Mouse (Mus musculus): ENCODE data around the gene Gm17387.
"Not testable (repeated sequence)": the region's sequence is repeated elsewhere in the genome, so short reads cannot be mapped to it uniquely, and the experiment has no call there.

The Gm17387 gene

DNA sequence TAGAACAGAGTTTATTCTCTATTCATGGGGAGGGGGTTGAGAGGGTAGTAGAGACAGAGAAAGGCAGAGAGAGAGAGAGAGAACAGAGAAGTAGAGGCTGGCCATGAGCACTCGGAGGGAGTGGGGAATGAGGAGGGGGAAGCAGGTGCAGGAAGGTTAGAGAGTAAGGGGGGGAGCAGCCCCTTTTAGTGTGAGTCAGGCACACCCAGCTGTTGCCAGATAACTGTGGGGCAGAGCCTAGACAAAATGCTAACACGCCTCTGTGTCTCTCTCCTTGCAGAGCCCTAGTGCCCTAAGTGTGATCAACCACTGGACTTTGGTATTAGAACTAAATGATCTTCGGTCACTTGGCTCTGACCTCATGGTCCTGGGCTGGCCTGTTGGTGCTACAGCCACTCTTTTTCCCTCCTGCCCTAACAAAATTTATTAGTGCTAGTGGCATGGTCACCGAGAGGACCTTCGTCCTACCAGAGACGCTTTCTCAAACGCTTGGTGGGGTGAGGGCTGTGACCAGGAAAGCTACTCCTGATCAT lies 17.6 kb upstream of the Gm17387 start:
- ATAC-seq (ENCODE audit: insufficient number of reproducible peaks, low FRiP score, low TSS enrichment): no peak

DNA sequence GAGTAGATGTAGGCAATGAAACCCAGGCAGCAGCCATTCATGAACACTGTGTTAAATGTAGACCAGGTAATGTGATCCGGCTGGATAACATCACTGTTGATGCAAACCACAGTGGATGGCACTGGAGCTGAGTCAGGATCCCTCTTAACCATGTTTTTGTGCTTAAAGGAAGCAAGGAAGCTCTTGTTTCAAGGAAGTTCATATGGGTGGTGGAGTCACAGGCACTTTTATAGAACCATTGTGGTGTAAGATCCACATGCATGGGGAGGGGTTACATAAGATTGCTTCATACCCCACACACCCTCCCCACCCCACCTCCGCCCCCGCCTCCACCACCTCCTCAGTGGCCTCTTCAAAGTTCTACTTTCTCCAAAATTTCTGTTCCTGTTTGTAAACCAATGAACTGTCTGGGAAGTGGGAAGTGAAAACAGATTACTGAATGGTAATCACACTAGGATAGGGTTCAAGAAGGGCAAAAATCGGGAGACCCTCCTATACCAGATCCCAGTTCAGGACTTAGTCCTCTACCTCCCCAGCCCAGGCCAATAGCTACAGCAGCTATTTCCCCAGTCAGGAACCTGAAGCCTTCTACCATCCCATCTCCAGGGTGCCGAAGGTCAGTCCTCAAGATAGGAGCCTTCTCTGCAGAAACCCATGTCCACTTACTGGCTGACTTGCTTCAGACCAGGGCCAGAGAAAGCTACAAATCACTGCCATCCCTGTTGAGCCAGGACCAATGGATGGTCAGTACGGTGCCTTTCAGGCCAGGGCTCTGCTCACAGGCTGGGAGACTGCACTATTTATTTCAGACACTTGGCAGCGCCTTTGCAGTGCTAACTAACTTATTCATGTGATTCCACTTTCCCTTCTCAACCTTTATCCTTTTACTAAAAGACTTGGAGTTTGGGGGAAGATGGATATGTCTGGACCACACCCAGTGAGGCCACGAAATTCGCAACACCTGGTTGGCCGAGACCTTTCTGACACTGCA lies 11.9 kb upstream of the Gm17387 start:
- ATAC-seq (ENCODE audit: insufficient number of reproducible peaks, low FRiP score, low TSS enrichment): no peak

GRCm38 (mm10) chr7:141017824-141018223 lies 11.1 kb upstream of the Gm17387 start, which contains the start of gene Ifitm6:
Gene Ifitm6 (minus strand): TSS chr7:141017924.
- not testable (repeated sequence) for ATAC-seq (ENCODE audit: insufficient number of reproducible peaks, low FRiP score, low TSS enrichment)

DNA sequence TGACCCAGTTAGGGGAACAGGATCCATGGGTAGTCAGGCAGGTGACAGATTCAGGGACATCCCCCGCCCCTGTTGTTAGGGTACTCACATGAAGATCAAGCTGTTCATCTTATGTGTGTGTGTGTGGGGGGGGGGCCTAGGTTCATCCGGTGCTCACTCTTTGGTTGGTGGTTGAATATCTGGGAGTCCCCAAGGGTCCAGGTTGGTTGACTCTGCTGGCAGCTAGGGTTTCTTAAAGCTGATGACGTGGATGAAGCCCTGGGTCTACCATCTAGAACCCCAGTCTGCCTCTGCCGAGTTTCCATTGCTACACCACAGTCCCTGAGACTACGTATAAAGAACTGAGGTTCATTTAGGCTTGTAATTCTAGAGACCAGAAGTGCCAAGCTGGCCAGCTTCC lies 9.9 kb upstream of the Gm17387 start:
- ATAC-seq (ENCODE audit: insufficient number of reproducible peaks, low FRiP score, low TSS enrichment): no peak

DNA sequence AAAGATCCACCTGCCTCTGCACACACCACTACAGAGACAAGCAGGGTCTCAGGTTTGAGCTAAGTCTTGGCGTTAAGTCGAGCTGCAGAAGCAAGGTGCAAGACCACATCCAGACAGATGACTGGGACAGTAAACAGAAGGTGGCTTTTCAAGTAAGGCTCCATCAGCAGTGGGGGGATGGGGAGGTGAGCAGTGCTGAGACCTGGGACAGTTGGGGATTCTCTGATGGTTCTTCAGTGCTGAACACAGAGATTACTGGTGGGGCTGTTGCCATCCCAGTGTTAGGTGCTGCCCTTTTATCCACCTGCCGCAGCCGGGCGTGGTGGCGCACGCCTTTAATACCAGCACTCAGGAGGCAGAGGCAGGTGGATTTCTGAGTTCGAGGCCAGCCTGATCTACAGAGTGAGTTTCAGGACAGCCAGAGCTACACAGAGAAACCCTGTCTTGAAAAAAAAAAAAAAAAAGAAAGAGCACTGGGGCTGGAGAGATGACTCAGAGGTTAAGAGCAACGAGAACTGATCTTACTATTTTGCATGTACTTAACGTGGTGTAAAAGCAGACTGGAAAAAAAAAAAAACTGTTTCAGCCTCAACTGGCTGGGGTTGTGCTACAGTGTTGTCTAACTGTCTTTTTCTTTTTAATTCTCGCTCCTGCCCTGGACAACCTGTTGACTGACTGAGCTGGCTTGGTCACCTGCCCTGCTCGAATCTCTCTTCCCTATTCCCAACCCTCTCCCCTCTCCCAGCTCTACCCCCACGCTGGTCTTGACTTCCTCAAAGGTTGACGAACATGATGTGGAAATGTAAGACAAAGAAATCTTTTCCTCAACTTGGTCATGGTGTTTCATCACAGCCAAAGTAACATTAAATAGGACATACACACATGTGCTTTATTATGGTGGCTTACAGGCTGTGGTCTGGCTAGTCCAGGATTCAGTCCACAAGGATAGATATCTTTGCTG lies 7.2 kb upstream of the Gm17387 start:
- ATAC-seq (ENCODE audit: insufficient number of reproducible peaks, low FRiP score, low TSS enrichment): no peak

GRCm38 (mm10) chr7:141024865-141025838 lies 3.8 kb upstream of the Gm17387 start:
- ATAC-seq (ENCODE audit: insufficient number of reproducible peaks, low FRiP score, low TSS enrichment): no peak

DNA sequence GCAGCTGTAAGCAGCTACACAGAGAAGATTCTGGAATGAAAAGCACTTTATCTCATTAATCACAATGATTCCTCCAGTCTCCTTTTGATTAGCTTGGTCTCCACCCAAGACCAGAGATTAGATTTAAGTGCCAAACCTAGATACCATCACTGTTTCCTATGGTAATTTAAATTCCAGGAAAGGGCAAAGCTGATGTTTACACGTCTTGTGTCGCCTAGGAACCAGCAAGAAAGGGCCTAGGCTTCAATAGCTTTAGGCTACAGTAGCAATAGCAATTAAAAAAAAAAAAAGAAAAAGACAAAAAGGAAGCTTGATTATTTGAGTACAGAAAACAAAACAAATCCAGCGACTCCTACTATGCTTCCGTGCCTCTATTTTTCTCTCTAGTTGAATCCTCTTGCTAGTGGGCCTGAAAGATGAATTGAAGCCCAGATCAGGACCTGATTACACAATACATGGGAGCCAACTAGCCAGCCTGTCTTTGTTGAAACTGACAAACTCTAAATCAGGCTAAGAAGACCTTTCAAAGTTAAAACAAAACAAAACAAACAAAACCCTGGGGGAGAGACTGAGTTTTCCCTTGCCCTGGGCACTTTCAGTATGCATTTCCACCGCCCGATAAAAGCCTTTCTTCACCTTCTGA lies 2.7 kb upstream of the Gm17387 start:
- ATAC-seq (ENCODE audit: insufficient number of reproducible peaks, low FRiP score, low TSS enrichment): no peak

DNA sequence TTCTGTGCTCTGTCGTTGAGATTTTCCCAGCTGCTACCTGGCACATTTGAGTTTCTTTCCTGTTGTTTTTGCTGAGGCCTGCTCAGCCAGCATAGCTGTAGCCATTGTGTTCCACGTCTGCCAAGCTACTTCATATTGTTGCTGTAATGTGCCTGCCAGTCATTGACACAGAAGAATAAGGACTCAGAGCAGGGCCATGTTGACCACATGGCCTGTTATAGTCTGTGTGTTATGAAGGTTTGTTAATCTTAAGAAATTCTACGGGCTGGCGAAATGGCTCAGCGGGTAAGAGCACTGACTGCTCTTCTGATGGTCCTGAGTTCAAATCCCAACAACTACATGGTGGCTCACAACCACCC lies 2.2 kb upstream of the Gm17387 start:
- ATAC-seq (ENCODE audit: insufficient number of reproducible peaks, low FRiP score, low TSS enrichment): no peak

DNA sequence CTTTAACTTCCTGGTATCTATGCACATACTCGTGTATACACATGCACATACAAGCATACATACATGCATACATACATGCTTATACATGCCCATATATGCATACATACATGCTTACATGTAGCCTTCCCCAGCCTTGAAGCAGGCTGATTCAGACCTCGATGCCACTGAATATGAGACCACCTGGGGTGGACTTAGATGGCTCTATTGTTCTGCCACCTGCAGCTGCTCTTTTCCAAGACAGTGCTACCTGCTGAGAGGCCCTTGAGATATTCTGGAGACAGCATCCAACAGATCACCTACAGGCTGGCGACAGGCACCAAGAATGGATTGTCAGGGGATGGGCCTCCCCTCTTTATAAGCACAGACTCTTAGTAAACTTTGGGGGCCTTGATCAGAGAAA lies 1.5 kb downstream of the Gm17387 start:
- no peak for ATAC-seq (ENCODE audit: insufficient number of reproducible peaks, low FRiP score, low TSS enrichment)

DNA sequence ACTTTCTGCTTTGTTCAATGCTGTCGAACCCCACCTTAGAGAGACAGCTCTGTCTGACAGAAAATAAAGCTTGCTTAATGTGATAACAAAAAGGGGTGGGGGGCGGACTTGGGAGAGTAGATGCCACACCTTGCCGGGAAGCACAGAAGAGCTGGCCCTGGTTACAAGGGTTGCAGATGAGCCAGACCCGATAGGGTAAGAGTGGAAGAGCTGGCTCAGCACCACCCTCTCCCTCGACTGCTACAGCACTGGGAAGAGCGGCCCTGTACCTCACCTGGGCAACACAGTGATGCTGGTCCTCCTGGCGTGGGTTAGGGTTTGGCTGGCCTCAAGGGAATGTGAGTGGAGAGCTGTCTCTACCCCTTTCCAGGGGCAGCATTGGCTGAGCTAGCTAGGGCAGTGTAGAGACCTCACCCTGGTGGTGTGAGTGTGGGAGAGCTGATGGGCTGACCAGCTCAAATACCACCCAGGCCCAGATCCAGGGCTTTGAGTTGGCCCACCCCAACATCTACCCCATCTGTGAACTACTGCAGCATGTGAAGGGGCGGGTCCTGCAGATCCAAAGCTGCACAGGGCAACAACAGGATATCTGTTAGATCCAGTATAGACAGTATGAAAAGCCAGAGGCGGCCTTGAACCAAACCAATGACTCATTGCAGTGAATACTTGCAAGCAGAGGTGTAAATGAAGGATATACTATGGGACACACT lies 3.7 kb downstream of the Gm17387 start:
- no peak for ATAC-seq (ENCODE audit: insufficient number of reproducible peaks, low FRiP score, low TSS enrichment)

GRCm38 (mm10) chr7:141036624-141037023 lies 7.7 kb downstream of the Gm17387 start:
- ATAC-seq (ENCODE audit: insufficient number of reproducible peaks, low FRiP score, low TSS enrichment): not testable (repeated sequence)

DNA sequence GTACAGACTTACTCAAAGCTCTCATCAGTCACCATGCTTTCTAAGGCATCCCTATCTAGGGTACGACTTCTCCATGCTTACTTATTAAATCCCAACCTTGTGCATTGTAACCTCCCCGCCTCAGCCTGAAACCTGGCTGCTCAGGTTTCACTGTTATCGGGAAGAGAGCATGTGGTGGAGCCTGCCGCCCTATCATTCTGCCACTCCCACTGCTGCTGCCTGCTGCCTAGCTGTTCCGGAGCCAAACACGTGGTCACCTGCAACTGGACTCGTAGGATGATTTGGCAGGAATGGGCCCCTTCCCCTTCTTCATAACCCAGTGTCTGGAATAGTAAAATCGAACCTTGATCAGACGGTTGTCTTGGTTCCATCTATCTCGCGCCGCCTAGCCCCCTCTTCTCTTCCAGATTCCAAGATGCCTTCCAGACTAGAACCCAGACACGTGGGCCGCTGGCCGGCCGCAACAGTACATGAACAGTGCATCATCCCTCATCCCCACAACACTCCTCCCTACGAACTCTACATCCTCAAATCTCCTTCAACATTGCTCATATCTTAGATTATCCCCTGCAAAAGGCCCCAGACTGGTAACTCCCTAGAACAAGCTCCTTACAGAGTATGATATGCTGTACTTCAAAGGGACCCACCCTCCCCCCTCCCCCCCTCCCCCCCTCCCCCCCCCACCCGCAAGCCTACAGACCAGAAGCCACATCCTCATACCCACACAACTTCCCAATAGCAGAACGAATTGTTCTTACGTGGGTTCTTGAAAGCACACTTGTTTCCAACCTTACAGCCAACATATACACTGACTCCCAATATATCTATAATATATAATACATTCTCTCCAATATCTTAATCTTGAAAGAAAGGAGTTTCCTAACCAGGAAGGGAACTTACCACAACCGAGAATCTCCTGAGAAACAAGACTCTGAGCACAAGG lies 9.4 kb downstream of the Gm17387 start:
- ATAC-seq (ENCODE audit: insufficient number of reproducible peaks, low FRiP score, low TSS enrichment): no peak

- ATAC-seq (ENCODE audit: insufficient number of reproducible peaks, low FRiP score, low TSS enrichment): no peak
These were observed 10.6 kb downstream of the Gm17387 start for GRCm38 (mm10) chr7:141039386-141040107.

DNA sequence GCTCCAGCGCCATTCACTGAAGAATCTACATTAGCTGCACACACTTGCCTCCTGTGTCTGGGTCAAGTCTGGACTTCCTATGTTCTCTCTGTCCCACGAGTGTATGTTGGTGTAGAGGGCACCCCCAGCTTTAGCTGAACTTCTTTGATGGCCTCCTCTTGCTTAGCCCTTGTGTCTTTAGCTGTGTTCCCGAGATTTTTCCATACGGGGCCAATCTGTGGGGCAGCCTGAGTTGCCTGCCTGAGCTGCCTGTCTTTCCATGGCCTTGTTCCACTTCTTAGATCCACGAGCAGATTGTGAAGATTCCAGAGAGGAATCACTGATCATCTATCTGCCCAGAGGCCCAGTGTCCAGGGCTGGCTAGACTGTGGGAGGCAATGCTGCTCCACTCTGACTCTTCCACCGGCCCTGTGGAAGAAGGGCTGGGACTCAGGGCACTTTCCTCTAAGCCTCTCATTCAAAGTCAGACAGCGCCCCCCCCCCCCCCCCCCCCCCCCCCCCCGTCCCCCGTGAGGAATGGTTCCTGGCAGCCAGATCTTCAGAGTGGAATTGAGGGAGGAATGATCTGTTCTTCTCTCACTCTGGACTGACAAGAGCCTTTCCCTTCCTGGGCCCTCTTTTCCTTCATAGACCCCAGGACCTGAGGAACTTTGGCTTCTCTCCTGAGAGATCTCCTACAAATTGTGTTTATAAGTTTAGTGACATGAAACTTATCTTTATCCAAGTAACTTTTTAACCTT lies 12.1 kb downstream of the Gm17387 start:
- no peak for ATAC-seq (ENCODE audit: insufficient number of reproducible peaks, low FRiP score, low TSS enrichment)

GRCm38 (mm10) chr7:141041661-141042060 lies 12.7 kb downstream of the Gm17387 start:
- ATAC-seq (ENCODE audit: insufficient number of reproducible peaks, low FRiP score, low TSS enrichment): no peak

GRCm38 (mm10) chr7:141042539-141042938 lies 13.6 kb downstream of the Gm17387 start:
- ATAC-seq (ENCODE audit: insufficient number of reproducible peaks, low FRiP score, low TSS enrichment): no peak
